Mouse (Mus musculus): ENCODE results near the gene Rasgef1a.

Gene Rasgef1a

GRCm38 (mm10) chr6:118031467-118031866 lies 20.2 kb downstream of the Rasgef1a start:
- DNase-seq: no peak

- no peak for DNase-seq
Observed at GRCm38 (mm10) chr6:118035639-118036038, 24.4 kb downstream of the Rasgef1a start.

- no peak for DNase-seq
Observed at GRCm38 (mm10) chr6:118036118-118036805, 25.0 kb downstream of the Rasgef1a start.

DNA sequence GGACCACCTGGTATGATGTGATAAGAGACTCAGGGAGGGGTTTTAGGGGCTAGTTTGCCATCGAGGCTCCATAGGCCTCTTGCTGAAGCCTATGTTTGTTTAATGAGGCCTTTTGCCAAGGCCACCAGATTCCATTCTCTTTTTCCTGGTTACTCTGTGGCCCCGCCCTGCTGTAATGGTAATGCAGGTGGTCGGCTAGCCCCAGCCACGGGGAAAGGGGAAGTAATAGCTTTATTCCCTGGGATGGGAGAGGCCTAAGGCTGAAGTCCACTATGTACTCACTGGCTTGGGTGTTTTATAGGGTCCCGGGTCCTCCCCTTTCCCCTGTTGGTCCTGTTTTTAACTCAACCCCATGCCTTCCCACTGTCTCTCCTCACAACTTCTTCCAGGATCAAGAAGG lies 25.6 kb downstream of the Rasgef1a start:
- DNase-seq: no peak

- DNase-seq: no peak
Observed at GRCm38 (mm10) chr6:118045180-118045579, 33.9 kb downstream of the Rasgef1a start.

- DNase-seq: no peak
Observed at GRCm38 (mm10) chr6:118045892-118046291, 34.7 kb downstream of the Rasgef1a start.

DNA sequence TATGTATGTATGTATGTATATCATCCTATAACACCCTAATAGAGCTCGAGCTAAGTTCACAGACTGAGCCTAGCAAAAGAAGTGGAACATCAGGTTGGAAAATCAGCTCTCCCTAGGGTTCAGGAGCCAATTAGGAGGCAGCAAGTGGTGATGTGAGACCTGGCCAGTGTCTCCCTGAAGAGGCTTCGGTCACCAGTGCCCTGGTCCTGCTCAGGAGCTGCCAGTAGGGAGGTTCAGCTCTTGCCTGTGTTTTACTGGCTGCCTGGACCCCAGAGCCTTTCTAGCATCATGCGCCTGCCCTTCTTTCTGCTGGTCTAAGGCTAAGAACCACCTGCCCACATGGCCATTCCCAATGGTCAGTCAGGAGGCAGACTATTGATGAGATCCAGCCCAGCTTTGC lies 35.3 kb downstream of the Rasgef1a start:
- DNase-seq: no peak

DNA sequence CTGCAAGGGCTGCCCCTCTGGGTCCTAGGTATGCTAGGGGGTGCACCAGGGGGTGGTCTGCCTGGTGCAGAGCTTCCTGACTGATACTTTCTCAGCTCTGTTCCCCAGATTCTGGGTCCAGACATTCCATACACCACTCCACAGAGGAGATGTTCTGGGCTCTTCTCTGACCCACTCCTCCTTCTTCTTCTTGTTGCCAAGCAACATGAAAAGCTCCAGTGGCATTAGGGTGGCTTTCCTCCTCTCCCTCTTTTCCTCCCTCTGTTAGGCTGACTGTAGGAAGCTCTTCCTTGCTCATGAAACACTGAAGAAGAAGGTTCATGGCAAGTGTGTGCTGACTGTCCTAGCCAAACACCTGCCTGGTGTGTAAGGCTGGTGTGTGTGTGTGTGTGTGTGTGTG lies 35.7 kb downstream of the Rasgef1a start:
- DNase-seq: no peak

DNA sequence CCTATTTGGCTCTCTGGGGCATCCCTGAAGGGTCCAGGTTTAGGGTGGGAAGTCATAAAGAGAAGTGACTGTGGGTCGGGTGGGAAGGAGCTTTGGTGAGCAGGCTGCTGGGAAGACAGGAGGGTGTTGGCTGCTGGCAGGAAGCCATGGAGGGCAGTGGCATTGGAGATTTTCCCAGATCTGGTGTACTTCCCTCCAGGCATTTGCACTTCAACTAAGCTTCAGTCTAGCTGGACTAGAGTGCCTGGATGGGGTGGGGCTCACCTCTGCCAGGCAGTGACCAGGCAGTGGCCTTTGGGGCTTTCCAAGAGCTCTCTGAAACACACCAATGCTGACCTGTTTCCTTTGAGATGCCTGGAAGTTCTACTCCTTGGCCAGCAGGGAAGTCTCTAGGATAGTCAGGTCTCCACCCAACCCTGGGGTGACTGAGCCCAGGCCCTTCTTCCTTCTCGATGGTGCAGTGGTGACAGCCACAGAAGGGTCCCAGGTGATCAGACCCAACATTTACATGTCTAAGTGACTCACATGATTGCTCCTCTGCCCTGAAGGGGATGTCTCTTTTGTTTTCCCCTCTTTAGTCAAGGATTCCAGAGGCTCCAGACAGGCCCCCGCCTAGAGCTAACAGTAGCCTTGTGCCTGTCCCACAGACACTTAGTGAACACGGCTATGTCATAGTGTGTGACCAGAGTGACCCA lies 36.7 kb downstream of the Rasgef1a start:
- peak; percentile 56 for DNase-seq

GRCm38 (mm10) chr6:118049776-118050175 lies 38.5 kb downstream of the Rasgef1a start:
- DNase-seq: no peak

- no peak for DNase-seq
Observed at GRCm38 (mm10) chr6:118051474-118051873, 40.2 kb downstream of the Rasgef1a start.

GRCm38 (mm10) chr6:118055209-118055608 lies 44.0 kb downstream of the Rasgef1a start:
- DNase-seq: no peak

DNA sequence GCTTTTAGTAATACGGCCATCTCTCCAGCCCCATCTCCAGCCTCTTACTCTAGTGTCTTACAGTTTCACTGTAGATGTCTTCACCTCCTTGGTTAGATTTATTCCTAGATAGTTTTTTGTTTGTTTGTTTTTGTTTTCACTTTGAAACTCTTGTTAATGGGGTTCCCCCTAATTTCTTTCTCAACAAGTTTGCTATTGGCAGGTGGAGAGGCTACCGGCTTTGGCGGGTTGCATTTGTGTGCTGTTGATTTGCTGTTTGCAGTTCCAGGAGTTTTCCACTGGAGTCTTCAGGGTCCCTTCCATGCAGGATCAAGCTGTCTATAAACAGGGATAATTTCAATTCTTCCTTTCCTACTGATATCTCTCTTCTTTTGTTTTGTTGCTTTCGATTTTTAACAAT lies 50.0 kb downstream of the Rasgef1a start:
- no peak for DNase-seq

GRCm38 (mm10) chr6:118063266-118063665 lies 52.0 kb downstream of the Rasgef1a start:
- no peak for DNase-seq

DNA sequence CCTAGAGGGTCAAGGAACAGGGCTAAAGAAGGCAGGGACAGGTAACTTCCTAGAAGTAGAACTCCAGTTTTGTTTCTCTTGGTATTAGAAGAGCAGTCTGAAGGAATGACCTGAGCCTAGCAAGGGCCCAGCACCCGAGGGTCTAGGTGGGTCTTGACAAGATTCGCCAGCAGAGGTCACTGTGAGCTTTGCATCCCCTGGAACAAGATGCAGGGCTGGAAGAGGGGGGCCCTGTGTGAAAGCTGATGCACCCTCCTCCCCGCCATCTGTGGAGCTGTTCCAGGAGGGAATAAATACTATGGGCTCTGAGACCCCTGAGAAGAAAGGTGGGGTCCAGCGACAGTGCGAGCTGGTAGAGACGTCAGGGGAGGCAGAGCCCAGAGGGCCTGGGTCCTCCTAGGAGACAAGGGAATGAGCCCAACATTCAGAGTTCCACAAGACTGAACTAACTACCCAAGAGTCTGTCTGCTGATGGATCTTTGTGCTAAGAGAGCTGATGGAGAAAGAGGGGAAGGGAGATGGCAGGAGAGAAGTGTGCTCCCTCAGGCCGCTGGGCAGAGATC lies 53.8 kb downstream of the Rasgef1a start:
- peak; percentile 76 for DNase-seq

GRCm38 (mm10) chr6:118065837-118066198 lies 54.6 kb downstream of the Rasgef1a start:
- no peak for DNase-seq

GRCm38 (mm10) chr6:118066199-118067081 lies 55.2 kb downstream of the Rasgef1a start:
- DNase-seq: peak; percentile 60

DNA sequence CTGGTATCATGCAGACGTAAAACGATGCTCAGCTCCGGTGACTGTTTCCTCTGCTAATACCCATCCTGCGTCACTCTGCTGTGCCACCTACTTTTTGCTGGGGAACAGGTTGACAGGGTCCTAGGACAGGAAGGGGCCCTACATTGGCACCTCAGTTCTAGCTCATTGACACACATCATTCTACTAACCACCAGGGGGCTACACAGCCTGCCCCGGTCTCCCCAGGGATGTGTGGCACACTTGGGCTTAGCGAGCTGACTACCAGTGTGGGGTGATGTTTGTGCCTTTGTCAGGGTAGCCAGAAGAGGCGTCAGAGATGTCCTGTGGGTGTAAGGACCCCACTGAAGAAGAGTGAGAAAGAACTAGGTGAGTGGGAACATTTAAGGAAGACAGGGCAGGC lies 56.5 kb downstream of the Rasgef1a start:
- DNase-seq: no peak

GRCm38 (mm10) chr6:118070321-118071012 lies 59.2 kb downstream of the Rasgef1a start:
- DNase-seq: peak; percentile 72

- DNase-seq: no peak
Observed at GRCm38 (mm10) chr6:118071013-118071350, 59.7 kb downstream of the Rasgef1a start.

- DNase-seq: no peak
Observed at GRCm38 (mm10) chr6:118071416-118071815, 60.2 kb downstream of the Rasgef1a start.

DNA sequence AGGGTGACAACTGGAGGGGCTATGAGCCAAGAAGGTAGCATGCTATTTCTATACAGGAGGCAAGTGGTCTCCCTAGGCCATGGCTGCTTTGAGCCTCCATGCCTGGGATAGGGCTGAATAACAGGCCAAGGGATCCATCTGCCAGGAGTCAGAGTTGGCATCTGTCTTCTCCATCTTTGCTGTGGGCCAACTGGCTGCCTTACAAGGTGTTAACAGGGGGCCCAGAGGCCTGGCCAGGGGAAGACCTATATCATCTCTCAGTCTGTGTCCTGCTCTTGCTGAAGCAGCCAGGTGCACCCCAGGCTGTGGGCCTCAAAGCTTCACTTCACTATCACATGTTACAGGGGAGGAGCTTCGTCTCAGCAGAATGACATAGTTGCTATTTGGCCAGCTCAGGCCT lies 60.9 kb downstream of the Rasgef1a start:
- peak; percentile 86 for DNase-seq

DNA sequence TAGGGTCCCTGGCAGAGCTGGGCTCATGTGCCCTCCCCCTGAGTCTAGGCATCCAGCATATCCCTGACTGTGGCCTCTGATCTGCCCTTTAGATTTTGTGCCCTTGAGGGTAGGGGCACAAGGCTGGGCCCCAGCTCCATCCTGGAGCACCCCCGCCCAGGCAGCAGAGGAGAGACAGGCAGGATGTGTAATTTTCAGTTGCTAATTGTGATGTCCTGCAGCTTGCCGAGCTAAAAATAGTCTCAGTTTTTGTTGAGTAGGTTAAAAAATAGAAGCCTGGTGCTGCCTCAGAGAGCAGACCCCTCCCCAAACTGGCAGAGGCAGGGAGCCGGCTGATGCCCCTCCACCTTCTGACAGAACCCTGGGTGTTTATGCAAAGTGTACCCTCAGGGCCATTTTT lies 62.9 kb downstream of the Rasgef1a start:
- peak; percentile 22 for DNase-seq

Data from cerebellum, adult 11 months (tissue).